Mouse (Mus musculus): Measurements from ENCODE around the gene Gm20388.

GRCm38 (mm10) chr8:120054833-120055232 is 144.2 kb downstream of the Gm20388 start:
- no peak for TF ChIP-seq POLR2A (IDR thresholded peaks at IDR 0.05; ENCODE audit: borderline replicate concordance, control insufficient read depth, low read depth, low read length)
- TF ChIP-seq CTCF (IDR thresholded peaks at IDR 0.05; ENCODE audit: control insufficient read depth, insufficient read depth, low read length): no peak

Data from bone marrow, adult 2 months (tissue).